ENCODE assay signal across 14 mouse cellular contexts in genomic region chr8:80794585-80795509, GRCm38 (mm10). TPM values are rescaled to one million over a fixed set of nuclear protein-coding genes. Genes with fewer than 3 reads are reported as not detected.
A peak's percentile ranks its signal among the peaks of the same experiment; 100 is the strongest.
DNase-seq lines count a peak whose midpoint lies in the region; ATAC-seq and TF ChIP-seq lines count a peak whose summit lies in the region.
"Had no signal": no experiment of that assay in that cellular context is flagged by ENCODE, and none has a peak within 500 bp of the region (broad histone marks: within the 10 kb centered on the region; RNA-seq: fewer than 3 reads in every experiment).

No protein-coding gene starts in this region.

- DNase-seq in heart, adult 18-20 months: no peak
- no peak for DNase-seq in layer of hippocampus, adult 2 months (ENCODE audit: low spot score in 2 of 2)
- no peak for DNase-seq in layer of hippocampus, adult 9-11 months
- peak; percentile 85 for DNase-seq in adipocyte (ENCODE audit: low spot score)
- DNase-seq in hindbrain, postnatal 0 days (ENCODE audit: low spot score): peak; percentile 33
- DNase-seq in stomach, postnatal 0 days (ENCODE audit: low spot score): no peak
- DNase-seq: cerebellum, adult 18-20 months; heart, adult 2 months; heart, postnatal 10 days; lung, postnatal 4 days; right cerebral cortex, adult 18-20 months had no signal

- TF ChIP-seq EP300 in stomach, postnatal 0 days (optimal IDR thresholded peaks at IDR 0.05): no peak

- 0 out of 2 replicates have a peak overlapping the region, but pooled peaks have one; percentile 32 for H3K27ac ChIP-seq in heart, embryonic 16.5 days (ENCODE audit: low read length)
- H3K27ac ChIP-seq in layer of hippocampus, adult 2 months: peak overlapping the region; percentile 62
- H3K27ac ChIP-seq in hindbrain, postnatal 0 days: no peak overlapping the region
- no peak overlapping the region for H3K27ac ChIP-seq in stomach, postnatal 0 days (replicated peaks)
- H3K27ac ChIP-seq: limb, embryonic 13.5 days had no signal

- H3K4me1 ChIP-seq in heart, embryonic 16.5 days (ENCODE audit: control insufficient read depth, insufficient read depth, low read length): peaks cover 11% of the 10 kb centered on the region
- H3K4me1 ChIP-seq in hindbrain, postnatal 0 days (ENCODE audit: insufficient read depth, low read length): no peaks in the 10 kb centered on the region; the same call in 1 of the 2 replicates
- no peaks in the 10 kb centered on the region for H3K4me1 ChIP-seq in stomach, postnatal 0 days (replicated peaks; ENCODE audit: control insufficient read depth, insufficient read depth)

- H3K36me3 ChIP-seq in heart, embryonic 16.5 days (ENCODE audit: control insufficient read depth, insufficient read depth): peaks cover 7% of the 10 kb centered on the region
- H3K36me3 ChIP-seq in hindbrain, postnatal 0 days (ENCODE audit: insufficient read depth, low read length): no peaks in the 10 kb centered on the region
- H3K36me3 ChIP-seq in stomach, postnatal 0 days (ENCODE audit: control insufficient read depth, insufficient read depth, low read length): no peaks in the 10 kb centered on the region; the same call in 1 of the 2 replicates

- H3K4me2 ChIP-seq in heart, embryonic 16.5 days (ENCODE audit: low read depth, low read length): no peak overlapping the region
- H3K4me2 ChIP-seq in hindbrain, postnatal 0 days (ENCODE audit: low read depth, low read length): no peak overlapping the region
- no peak overlapping the region for H3K4me2 ChIP-seq in stomach, postnatal 0 days (replicated peaks; ENCODE audit: low read depth)
- H3K4me2 ChIP-seq: limb, embryonic 13.5 days; midbrain, embryonic 11.5 days had no signal

- no peaks in the 10 kb centered on the region for H3K27me3 ChIP-seq in heart, embryonic 16.5 days (ENCODE audit: control insufficient read depth, insufficient read depth, low read length)
- H3K27me3 ChIP-seq in hindbrain, postnatal 0 days (ENCODE audit: insufficient read depth, low read length): no peaks in the 10 kb centered on the region
- H3K27me3 ChIP-seq in stomach, postnatal 0 days (ENCODE audit: control insufficient read depth, insufficient read depth, low read length): no peaks in the 10 kb centered on the region
- H3K27me3 ChIP-seq: limb, embryonic 13.5 days had no signal

- WGBS in heart, embryonic 16.5 days: 79% methylated on average over 19 of the region's 19 CpGs
- 73% methylated on average over 19 of the region's 19 CpGs for WGBS in hindbrain, postnatal 0 days
- 64% methylated on average over 19 of the region's 19 CpGs for WGBS in stomach, postnatal 0 days

- no peak for ATAC-seq in heart, embryonic 16.5 days (replicated peaks; ENCODE audit: extremely low read depth, insufficient read depth, low FRiP score)
- ATAC-seq in hindbrain, postnatal 0 days: 0 out of 2 replicates have a peak, but pooled peaks have one; percentile 45
- ATAC-seq in stomach, postnatal 0 days (ENCODE audit: low FRiP score, low TSS enrichment): no peak

- 0 out of 2 replicates have a peak, but pooled peaks cover 2% of the 10 kb centered on the region for H3K9me3 ChIP-seq in heart, embryonic 16.5 days (replicated peaks; ENCODE audit: control insufficient read depth, low read length)
- no peaks in the 10 kb centered on the region for H3K9me3 ChIP-seq in hindbrain, postnatal 0 days (ENCODE audit: low read length)
- H3K9me3 ChIP-seq in stomach, postnatal 0 days (ENCODE audit: control insufficient read depth, low read length): no peaks in the 10 kb centered on the region

- H3K4me3 ChIP-seq in heart, embryonic 16.5 days (ENCODE audit: low read length): no peak overlapping the region
- H3K4me3 ChIP-seq in layer of hippocampus, adult 2 months: no peak overlapping the region
- H3K4me3 ChIP-seq in hindbrain, postnatal 0 days (ENCODE audit: low read length): no peak overlapping the region
- no peak overlapping the region for H3K4me3 ChIP-seq in stomach, postnatal 0 days (ENCODE audit: low read depth, low read length)
- H3K4me3 ChIP-seq: heart, adult 2 months; limb, embryonic 13.5 days had no signal

- no peak for TF ChIP-seq CTCF in layer of hippocampus, adult 2 months (conservative IDR thresholded peaks at IDR 0.05)
- no peak for TF ChIP-seq CTCF in hindbrain, postnatal 0 days (IDR thresholded peaks at IDR 0.05; ENCODE audit: low read depth)
- no peak for TF ChIP-seq CTCF in stomach, postnatal 0 days (IDR thresholded peaks at IDR 0.05; ENCODE audit: low read depth)

- H3K9ac ChIP-seq in heart, embryonic 16.5 days (ENCODE audit: low read length): no peak overlapping the region
- H3K9ac ChIP-seq in hindbrain, postnatal 0 days (replicated peaks; ENCODE audit: low read length): no peak overlapping the region
- H3K9ac ChIP-seq in stomach, postnatal 0 days (ENCODE audit: low read length): no peak overlapping the region
- H3K9ac ChIP-seq: limb, embryonic 13.5 days had no signal

RNA-seq across cellular contexts. Expression of gene Smarca5, which starts 55.5 kb away (rescaled TPM):
- polyA plus RNA-seq in heart, embryonic 16.5 days (2015; fragmentation: Nextera tagmentation; extraction: Ambion mirVana): 33.2 and 35.6 TPM in 2 replicates
- 10 to 100 TPM; 37.1 to 38.0 TPM for total RNA-seq in heart, adult 18-20 months (2021)
- total RNA-seq in layer of hippocampus, adult 2 months (2021): 10 to 100 TPM; 58.5 to 59.3 TPM
- 22.6 and 27.3 TPM in 2 replicates for total RNA-seq in hindbrain, postnatal 0 days (2014; rRNA removed)
- 39.7 and 43.7 TPM in 2 replicates for polyA plus RNA-seq in hindbrain, postnatal 0 days (2015; fragmentation: Nextera tagmentation; extraction: Ambion mirVana)
- polyA plus RNA-seq in stomach, postnatal 0 days (2015; fragmentation: Nextera tagmentation; extraction: Ambion mirVana): 25.6 and 28.3 TPM in 2 replicates

Comparison
In these comparisons a context has a peak if more than half of its experiments do, and no peak if none do; other contexts are left out.
1. H3K27ac ChIP-seq: peak in heart, embryonic 16.5 days (single experiment) and layer of hippocampus, adult 2 months (single experiment); none in hindbrain, postnatal 0 days (single experiment) and stomach, postnatal 0 days (single experiment).
2. DNase-seq: peak in adipocyte (single experiment) and hindbrain, postnatal 0 days (single experiment); none in heart, adult 18-20 months (0 of 2), layer of hippocampus, adult 2 months (0 of 2), layer of hippocampus, adult 9-11 months (single experiment) and stomach, postnatal 0 days (single experiment).